Mouse (Mus musculus): ENCODE measurements at regions not wholly inside any gene's neighbourhood (a gene's known extent, or its start where the extent isn't known, plus 50 kb on each side); places are given as distances from the start of the nearest gene placed in this dataset.

GRCm38 (mm10) chr10:21828432-21829061 lies 53.4 kb upstream of the Sgk1 start:
- no peak for DNase-seq (ENCODE audit: low spot score in 2 of 2)

DNA sequence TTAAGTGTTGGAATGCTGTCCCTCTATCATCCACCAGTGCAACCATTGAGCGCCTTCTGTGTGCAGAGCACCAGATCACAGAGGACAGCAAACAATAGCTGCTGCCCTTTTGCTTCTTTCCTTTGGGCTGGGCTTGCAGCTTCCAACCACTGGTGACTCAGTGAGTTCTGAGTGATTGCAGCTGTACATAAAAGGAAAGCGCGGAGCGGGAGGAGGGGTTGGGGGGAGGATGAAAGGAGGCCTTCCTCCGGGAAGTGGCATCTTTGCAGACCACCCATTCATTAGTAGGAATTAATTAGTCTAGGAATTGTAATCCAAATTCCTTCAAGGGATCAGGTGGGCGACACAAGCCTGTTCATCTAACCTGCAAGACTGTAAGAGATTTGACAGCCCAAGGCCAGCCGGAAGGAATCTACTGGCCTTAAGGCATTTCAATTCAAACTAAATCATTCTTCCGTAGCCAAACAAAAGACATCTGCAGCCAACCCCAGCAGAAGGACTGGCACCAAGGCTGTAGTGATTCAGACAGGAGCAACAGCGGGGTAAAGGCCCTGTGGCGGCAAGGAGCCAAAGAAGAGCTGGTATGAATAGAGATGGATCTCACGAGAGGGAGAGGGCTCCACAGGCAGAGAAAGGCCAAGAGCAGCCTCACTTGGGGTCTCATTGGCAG lies 52.8 kb upstream of the Sgk1 start:
- no peak for DNase-seq (ENCODE audit: low spot score in 2 of 2)

- DNase-seq (ENCODE audit: low spot score in 2 of 2), result no peak
These were observed 50.8 kb upstream of the Sgk1 start for GRCm38 (mm10) chr10:21831002-21831696.

Data from right cerebral cortex, postnatal 10 days (tissue).